ENCODE assay signal across 8 mouse cellular contexts in the genomic region with DNA sequence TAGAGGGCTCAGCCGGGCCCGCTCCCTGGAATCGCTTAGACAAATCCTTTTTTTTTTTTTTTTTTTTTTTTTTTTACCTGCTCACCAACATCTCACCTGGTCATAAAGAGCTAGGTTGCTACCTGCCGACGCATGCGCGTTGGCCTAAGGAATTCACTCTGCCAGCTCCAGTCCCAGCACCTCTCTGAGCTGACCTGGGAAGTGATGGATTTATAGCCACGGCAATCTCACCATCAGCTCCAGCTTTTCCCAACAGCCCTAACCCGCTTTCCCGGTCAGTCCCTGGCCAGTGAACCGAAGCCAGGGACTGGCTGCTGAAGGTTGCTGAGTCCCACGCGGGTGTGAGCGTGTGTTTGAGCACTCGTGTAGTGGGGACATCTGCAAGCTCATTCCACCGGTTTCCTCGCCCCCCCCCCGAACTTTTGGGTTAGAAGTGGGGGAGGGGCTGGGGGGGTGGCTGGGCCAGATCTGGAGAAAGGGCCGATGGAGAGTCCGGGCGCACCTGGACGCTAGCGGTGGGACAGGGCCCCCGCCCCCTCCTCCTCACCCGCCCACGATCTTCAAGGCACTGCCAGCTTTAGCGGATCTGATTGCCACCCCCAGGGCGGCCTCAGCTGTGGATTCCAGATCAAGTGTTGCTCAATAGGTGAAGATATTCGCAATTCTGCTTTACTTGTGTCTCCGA. TPM values are rescaled to one million over a fixed set of nuclear protein-coding genes. Genes with fewer than 3 reads are reported as not detected.
DNase-seq lines count a peak whose midpoint lies in the region; ATAC-seq and TF ChIP-seq lines count a peak whose summit lies in the region.
"Had no signal": no experiment of that assay in that cellular context is flagged by ENCODE, and none has a peak within 500 bp of the region (broad histone marks: within the 10 kb centered on the region; RNA-seq: fewer than 3 reads in every experiment).

Tfap2a (minus strand) TSS at position 181 of the 685 bp plus-strand sequence.

- ATAC-seq in neural tube, embryonic 12.5 days (ENCODE audit: low FRiP score, low read depth), result no peak

- H3K27ac ChIP-seq in neural tube, embryonic 12.5 days, result no peak within 1 kb of the TSS
- no peak within 1 kb of the TSS for H3K27ac ChIP-seq in cerebellum, adult 2 months (ENCODE audit: insufficient read depth, low read length)

- H3K9ac ChIP-seq in neural tube, embryonic 12.5 days, result no peak within 1 kb of the TSS

- peak; percentile 61 for DNase-seq in embryo, embryonic 10.5 days (ENCODE audit: low spot score)
- no peak for DNase-seq in gonadal fat pad, adult 2 months (ENCODE audit: low read depth)
- peak; percentile 57 for DNase-seq in kidney, postnatal 10 days
- no peak for DNase-seq in right cerebral cortex, postnatal 14 days
- DNase-seq in cerebellum, adult 2 months, result no peak
- no peak for DNase-seq in gastrocnemius, adult 18-20 months (ENCODE audit: low spot score)
- DNase-seq: cerebellum, postnatal 25 days had no signal

- WGBS in neural tube, embryonic 12.5 days, result 1% methylated on average over 30 of the region's 30 CpGs
- 2% methylated on average over 30 of the region's 30 CpGs for WGBS in cerebellum, adult 2 months

- TF ChIP-seq CTCF in cerebellum, adult 2 months (IDR thresholded peaks at IDR 0.05; ENCODE audit: borderline replicate concordance, insufficient read depth, low read depth, low read length), result no peak

- H3K4me3 ChIP-seq in neural tube, embryonic 12.5 days, result 0 out of 2 replicates have a peak within 1 kb of the TSS, but pooled peaks have one; percentile 11
- H3K4me3 ChIP-seq in cerebellum, adult 2 months (replicated peaks; ENCODE audit: insufficient read depth, low read depth, low read length), result no peak within 1 kb of the TSS

- no peaks in the 10 kb centered on the region for H3K36me3 ChIP-seq in neural tube, embryonic 12.5 days

- no peaks in the 10 kb centered on the region for H3K9me3 ChIP-seq in neural tube, embryonic 12.5 days

- no peak for TF ChIP-seq POLR2A in cerebellum, adult 2 months (IDR thresholded peaks at IDR 0.05; ENCODE audit: borderline replicate concordance, insufficient read depth, low read length)

- peak within 1 kb of the TSS; percentile 41 for H3K4me2 ChIP-seq in neural tube, embryonic 12.5 days (replicated peaks)

- H3K4me1 ChIP-seq in neural tube, embryonic 12.5 days, result peaks cover 22% of the 10 kb centered on the region
- H3K4me1 ChIP-seq in cerebellum, adult 2 months (ENCODE audit: control insufficient read depth, insufficient read depth, low read length), result 0 out of 2 replicates have a peak, but pooled peaks cover 4% of the 10 kb centered on the region

- H3K27me3 ChIP-seq in neural tube, embryonic 12.5 days (replicated peaks), result peaks cover 96% of the 10 kb centered on the region
- peaks cover 8% of the 10 kb centered on the region; the same call in 1 of the 2 replicates for H3K27me3 ChIP-seq in cerebellum, adult 2 months (ENCODE audit: control insufficient read depth, insufficient read depth, low read length)

RNA-seq across cellular contexts. Expression of gene Tfap2a, which starts in this region (rescaled TPM):
- polyA plus RNA-seq in gonadal fat pad, adult 2 months (2012; rRNA removed), result 10.5 and 21.0 TPM in 2 replicates
- polyA plus RNA-seq in neural tube, embryonic 12.5 days (2016; fragmentation: Nextera tagmentation; extraction: Ambion mirVana), result 15.5 and 21.6 TPM in 2 replicates
- polyA plus RNA-seq in cerebellum, adult 2 months (2012; rRNA removed), result 5.1 and 6.9 TPM in 2 replicates
- under 1 TPM in 1 of 2 experiments, not detected in 1; 0.07 TPM for total RNA-seq in gastrocnemius, adult 18-20 months (2021)

Comparison
In these comparisons a context has a peak if more than half of its experiments do, and no peak if none do; other contexts are left out.
1. DNase-seq: peak in embryo, embryonic 10.5 days (single experiment) and kidney, postnatal 10 days (single experiment); none in gonadal fat pad, adult 2 months (single experiment), right cerebral cortex, postnatal 14 days (single experiment), cerebellum, adult 2 months (0 of 2) and gastrocnemius, adult 18-20 months (single experiment).